Mouse (Mus musculus): ENCODE data around the gene Ccnjl. TPM values are rescaled to one million over a fixed set of nuclear protein-coding genes. Genes with fewer than 3 reads are reported as not detected.

Ccnjl gene
- total and polyA plus RNA-seq, 2 experiments from 2014 or later = 10.8 to 11.7 TPM

DNA sequence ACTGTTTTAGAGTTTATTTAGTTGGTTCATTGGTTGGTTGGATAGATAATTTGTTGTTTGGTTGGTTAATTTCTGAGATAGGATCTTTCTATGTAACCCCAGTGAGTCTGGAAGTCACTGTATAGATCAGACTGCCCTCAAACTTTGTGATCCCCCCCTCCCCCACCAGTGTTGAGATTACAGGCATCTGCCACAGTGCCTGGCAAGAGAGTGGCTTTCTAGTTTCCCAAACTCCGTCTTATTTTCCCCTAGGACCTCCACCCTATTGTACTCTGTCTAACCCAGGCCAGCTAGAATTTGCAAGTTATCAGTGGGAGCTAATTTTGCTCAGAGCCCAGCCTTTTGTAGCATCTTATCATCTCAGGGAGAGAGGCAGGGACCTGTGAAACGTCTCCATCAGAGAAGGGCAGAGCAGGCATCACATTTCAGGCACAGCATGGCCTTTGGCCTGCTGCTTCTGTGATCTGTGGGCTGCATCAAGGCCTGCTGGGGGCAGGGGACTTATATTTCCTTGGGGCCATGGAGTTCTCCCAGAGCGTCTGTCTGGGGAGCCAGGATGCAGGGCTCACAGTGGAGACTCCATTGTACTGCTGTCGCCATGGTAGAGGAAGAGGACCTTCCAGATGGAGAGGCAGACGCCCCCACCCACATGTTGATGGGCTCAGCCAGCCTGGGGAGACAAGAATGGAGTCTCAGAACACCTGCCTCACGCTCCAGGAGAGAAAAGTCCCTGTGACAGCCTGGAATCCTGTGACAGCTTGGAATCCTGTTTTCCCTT is 31.1 kb downstream of the Ccnjl start:
- no peak for DNase-seq (ENCODE audit: low spot score)
- TF ChIP-seq EP300 (IDR thresholded peaks at IDR 0.05; ENCODE audit: low read depth) = no peak
- no peak for TF ChIP-seq CTCF (IDR thresholded peaks at IDR 0.05; ENCODE audit: low read depth)
- H3K4me1 ChIP-seq (ENCODE audit: control insufficient read depth, insufficient read depth) = 0 out of 2 replicates have a peak, but pooled peaks cover 15% of the 10 kb centered on the region
- no peaks in the 10 kb centered on the region for H3K27me3 ChIP-seq (ENCODE audit: control insufficient read depth, insufficient read depth, low read length)
- no peak for ATAC-seq (ENCODE audit: insufficient read depth, low read depth)
- no peaks in the 10 kb centered on the region for H3K9me3 ChIP-seq (replicated peaks; ENCODE audit: control insufficient read depth, low read length)
- H3K4me2 ChIP-seq (ENCODE audit: low read depth, low read length) = no peak overlapping the region
- peak overlapping the region; percentile 41; the same call in 1 of the 2 replicates for H3K27ac ChIP-seq (ENCODE audit: low read depth)
- 24% methylated on average over 5 of the region's 6 CpGs for WGBS
- H3K4me3 ChIP-seq (ENCODE audit: low read depth, low read length) = no peak overlapping the region
- no peak overlapping the region for H3K9ac ChIP-seq (replicated peaks; ENCODE audit: low read depth, low read length)
- peaks cover 36% of the 10 kb centered on the region for H3K36me3 ChIP-seq (replicated peaks; ENCODE audit: control insufficient read depth, insufficient read depth, low read length)

DNA sequence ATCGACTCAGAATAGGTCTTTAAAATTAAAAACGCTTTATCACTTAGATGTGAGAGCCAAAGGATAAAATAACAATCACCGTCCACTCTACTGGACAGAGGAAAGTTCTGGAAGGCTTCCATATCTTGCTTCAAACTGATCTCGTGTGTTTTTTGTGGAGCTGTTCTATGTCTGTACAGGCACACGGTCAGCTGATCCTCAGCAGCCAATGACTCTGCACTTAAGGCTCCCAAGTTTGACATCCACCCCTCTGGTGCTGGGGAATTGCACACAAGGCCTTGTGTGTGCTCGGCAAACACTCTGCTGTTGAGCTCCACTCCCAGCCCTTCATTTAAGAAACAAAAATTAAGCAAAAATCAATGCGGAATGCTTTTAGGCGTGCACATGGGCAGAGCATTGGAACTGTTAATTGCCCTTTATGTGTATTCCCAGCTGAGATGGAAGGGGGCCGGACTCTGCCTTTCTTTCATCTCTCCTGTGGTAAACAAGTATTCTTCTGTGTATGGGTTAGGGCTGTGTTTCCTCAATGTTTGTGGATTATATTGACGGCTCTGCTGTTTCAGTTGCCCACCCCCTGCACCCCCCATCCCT is 35.2 kb downstream of the Ccnjl start:
- peak; percentile 54 for DNase-seq (ENCODE audit: low spot score)
- TF ChIP-seq CTCF (IDR thresholded peaks at IDR 0.05; ENCODE audit: low read depth) (no peak), EP300 (IDR thresholded peaks at IDR 0.05; ENCODE audit: low read depth) (no peak)
- H3K27ac ChIP-seq (ENCODE audit: low read depth) = peak overlapping the region; percentile 9; the same call in 1 of the 2 replicates
- H3K36me3 ChIP-seq (replicated peaks; ENCODE audit: control insufficient read depth, insufficient read depth, low read length) = peaks cover 14% of the 10 kb centered on the region
- H3K9me3 ChIP-seq (replicated peaks; ENCODE audit: control insufficient read depth, low read length) = no peaks in the 10 kb centered on the region
- H3K4me3 ChIP-seq (ENCODE audit: low read depth, low read length) = no peak overlapping the region
- peaks cover 48% of the 10 kb centered on the region for H3K4me1 ChIP-seq (ENCODE audit: control insufficient read depth, insufficient read depth)
- no peak overlapping the region for H3K9ac ChIP-seq (replicated peaks; ENCODE audit: low read depth, low read length)
- 50% methylated on average over 10 of the region's 10 CpGs for WGBS
- no peaks in the 10 kb centered on the region for H3K27me3 ChIP-seq (ENCODE audit: control insufficient read depth, insufficient read depth, low read length)
- no peak overlapping the region for H3K4me2 ChIP-seq (ENCODE audit: low read depth, low read length)
- ATAC-seq (ENCODE audit: insufficient read depth, low read depth) = peak; percentile 66; the same call in 1 of the 2 replicates

DNA sequence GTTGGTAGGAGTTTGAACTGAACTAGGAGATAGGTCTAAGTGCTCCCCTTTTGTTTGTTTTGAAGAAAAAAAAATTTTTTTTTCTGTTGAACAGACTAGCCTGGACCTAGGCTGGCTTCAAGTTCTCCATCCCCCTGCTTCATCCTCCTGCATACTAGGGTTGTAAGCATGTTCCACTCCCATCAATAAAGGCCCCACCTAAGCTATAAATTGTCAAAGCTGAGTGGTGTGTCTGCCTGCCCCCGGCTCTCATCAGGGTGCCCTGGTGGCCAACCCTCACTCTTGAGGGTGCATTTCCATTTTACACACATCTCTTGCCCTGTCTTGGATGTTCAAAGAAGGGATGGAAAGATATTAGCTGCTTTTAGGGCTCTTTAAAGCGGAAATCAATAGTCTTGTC is 36.8 kb downstream of the Ccnjl start:
- DNase-seq (ENCODE audit: low spot score) = no peak
- H3K4me2 ChIP-seq (ENCODE audit: low read depth, low read length) = no peak overlapping the region
- H3K4me1 ChIP-seq (ENCODE audit: control insufficient read depth, insufficient read depth) = peaks cover 62% of the 10 kb centered on the region

DNA sequence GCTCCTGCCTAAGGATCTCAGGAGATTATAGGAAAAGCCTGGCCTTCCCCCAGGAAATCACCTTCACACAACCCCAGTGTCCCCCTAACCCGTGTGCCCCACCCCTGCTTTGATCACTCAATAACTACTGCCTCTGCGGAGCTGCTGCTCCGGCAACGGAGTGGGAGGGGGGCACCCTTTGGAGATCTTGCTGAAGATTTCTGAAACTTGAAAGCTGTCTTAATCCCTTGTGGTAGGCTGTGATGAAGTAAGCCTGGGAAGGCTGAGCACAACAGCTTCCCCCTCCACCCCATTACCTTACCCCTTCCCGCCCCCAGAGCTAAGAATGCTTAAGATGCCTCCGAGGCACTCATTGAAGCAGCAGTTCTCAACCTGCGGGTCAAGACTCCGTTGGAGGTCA is 37.3 kb downstream of the Ccnjl start:
- 43% methylated on average over 8 of the region's 8 CpGs for WGBS

More for the DNA sequence above, 36.8 kb downstream of the Ccnjl start:
- H3K36me3 ChIP-seq (replicated peaks; ENCODE audit: control insufficient read depth, insufficient read depth, low read length) = peaks cover 10% of the 10 kb centered on the region
- H3K9me3 ChIP-seq (replicated peaks; ENCODE audit: control insufficient read depth, low read length) = no peaks in the 10 kb centered on the region
- no peak overlapping the region for H3K4me3 ChIP-seq (ENCODE audit: low read depth, low read length)
- no peak overlapping the region for H3K27ac ChIP-seq (ENCODE audit: low read depth)
- H3K9ac ChIP-seq (replicated peaks; ENCODE audit: low read depth, low read length) = no peak overlapping the region
- no peak for ATAC-seq (ENCODE audit: insufficient read depth, low read depth)
- WGBS = 56% methylated on average over 2 of the region's 2 CpGs
- TF ChIP-seq EP300 (IDR thresholded peaks at IDR 0.05; ENCODE audit: low read depth) (no peak), CTCF (IDR thresholded peaks at IDR 0.05; ENCODE audit: low read depth) (no peak)
- H3K27me3 ChIP-seq (ENCODE audit: control insufficient read depth, insufficient read depth, low read length) = no peaks in the 10 kb centered on the region

DNA sequence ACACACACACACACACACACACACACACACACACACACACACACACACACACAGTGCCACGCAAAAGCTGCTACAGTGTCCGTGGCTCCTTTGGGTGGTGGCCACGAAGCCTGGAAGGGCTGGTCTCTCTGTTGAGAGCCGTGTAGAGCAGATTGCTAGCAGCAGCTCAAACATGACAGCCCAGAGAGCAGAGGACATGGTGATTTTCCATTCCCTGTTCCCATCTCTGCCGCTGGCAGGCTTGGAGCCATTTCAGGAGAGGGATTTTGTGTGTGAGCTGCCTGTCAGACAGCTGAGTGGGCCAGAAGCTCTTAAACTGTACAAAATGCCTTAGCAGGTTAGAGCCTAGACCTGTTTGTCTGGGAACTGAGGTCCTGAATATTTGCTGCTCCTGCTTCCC is 38.1 kb downstream of the Ccnjl start:
- peak; percentile 58 for DNase-seq (ENCODE audit: low spot score)
- Histone ChIP-seq H3K4me1 (ENCODE audit: control insufficient read depth, insufficient read depth) (peaks cover 66% of the 10 kb centered on the region), H3K27me3 (ENCODE audit: control insufficient read depth, insufficient read depth, low read length) (no peaks in the 10 kb centered on the region), H3K4me2 (ENCODE audit: low read depth, low read length) (no peak overlapping the region), H3K27ac (ENCODE audit: low read depth) (peak overlapping the region; percentile 77), H3K4me3 (ENCODE audit: low read depth, low read length) (no peak overlapping the region), H3K36me3 (replicated peaks; ENCODE audit: control insufficient read depth, insufficient read depth, low read length) (peaks cover 5% of the 10 kb centered on the region), H3K9ac (replicated peaks; ENCODE audit: low read depth, low read length) (0 out of 2 replicates have a peak overlapping the region, but pooled peaks have one; percentile 20), H3K9me3 (replicated peaks; ENCODE audit: control insufficient read depth, low read length) (no peaks in the 10 kb centered on the region)
- TF ChIP-seq CTCF (IDR thresholded peaks at IDR 0.05; ENCODE audit: low read depth) = no peak
- TF ChIP-seq EP300 (IDR thresholded peaks at IDR 0.05; ENCODE audit: low read depth) = no peak
- 27% methylated on average over 5 of the region's 5 CpGs for WGBS
- 0 out of 2 replicates have a peak, but pooled peaks have one; percentile 8 for ATAC-seq (ENCODE audit: insufficient read depth, low read depth)

More for the DNA sequence above, 37.3 kb downstream of the Ccnjl start:
- Histone ChIP-seq H3K27ac (ENCODE audit: low read depth) (peak overlapping the region; percentile 25; the same call in 1 of the 2 replicates), H3K4me3 (ENCODE audit: low read depth, low read length) (no peak overlapping the region), H3K4me2 (ENCODE audit: low read depth, low read length) (no peak overlapping the region), H3K9ac (replicated peaks; ENCODE audit: low read depth, low read length) (no peak overlapping the region), H3K36me3 (replicated peaks; ENCODE audit: control insufficient read depth, insufficient read depth, low read length) (peaks cover 10% of the 10 kb centered on the region), H3K27me3 (ENCODE audit: control insufficient read depth, insufficient read depth, low read length) (no peaks in the 10 kb centered on the region), H3K4me1 (ENCODE audit: control insufficient read depth, insufficient read depth) (peaks cover 60% of the 10 kb centered on the region), H3K9me3 (replicated peaks; ENCODE audit: control insufficient read depth, low read length) (no peaks in the 10 kb centered on the region)
- ATAC-seq (ENCODE audit: insufficient read depth, low read depth) (no peak), DNase-seq (ENCODE audit: low spot score) (no peak)
- no peak for TF ChIP-seq EP300 (IDR thresholded peaks at IDR 0.05; ENCODE audit: low read depth)

All from heart, postnatal 0 days (tissue).